28 mouse cellular contexts compared by ENCODE assay signal in genomic region chr12:3877376-3877775, GRCm38 (mm10).
"Had no signal": no experiment of that assay in that cellular context is flagged by ENCODE, and none has a peak within 500 bp of the region (broad histone marks: within the 10 kb centered on the region; RNA-seq: fewer than 3 reads in every experiment).

No protein-coding gene starts in this region.

- DNase-seq: gastrocnemius, postnatal 14 days; gastrocnemius, postnatal 36 days; heart, adult 11 months; heart, adult 2 months; heart, postnatal 14 days; heart, postnatal 36 days; kidney, adult 11 months; kidney, adult 2 months; kidney, adult 9 months; kidney, postnatal 25 days; kidney, postnatal 4 days; liver; liver, embryonic 13.5 days had no signal

- H3K9me3 ChIP-seq: heart, embryonic 10.5 days; heart, embryonic 12.5 days; heart, embryonic 15.5 days; hindbrain, embryonic 13.5 days; hindbrain, embryonic 15.5 days; kidney, embryonic 15.5 days; limb, embryonic 10.5 days; limb, embryonic 12.5 days; liver, embryonic 13.5 days; liver, embryonic 15.5 days had no signal

- H3K27me3 ChIP-seq: heart, embryonic 12.5 days; heart, embryonic 15.5 days; hindbrain, embryonic 13.5 days; hindbrain, embryonic 15.5 days; kidney, embryonic 15.5 days; limb, embryonic 12.5 days; liver, embryonic 13.5 days; liver, embryonic 15.5 days had no signal

- H3K4me3 ChIP-seq: heart, adult 2 months; heart, embryonic 10.5 days; heart, embryonic 12.5 days; heart, embryonic 15.5 days; hindbrain, embryonic 13.5 days; hindbrain, embryonic 15.5 days; kidney, embryonic 15.5 days; layer of hippocampus, adult 2 months; left cerebral cortex, adult 2 months; limb, embryonic 10.5 days; limb, embryonic 12.5 days; liver, embryonic 13.5 days; liver, embryonic 15.5 days had no signal

- H3K9ac ChIP-seq: heart, embryonic 12.5 days; heart, embryonic 15.5 days; hindbrain, embryonic 13.5 days; hindbrain, embryonic 15.5 days; kidney, embryonic 15.5 days; limb, embryonic 12.5 days; liver, embryonic 13.5 days; liver, embryonic 15.5 days had no signal

- H3K27ac ChIP-seq: heart, adult 2 months; hindbrain, embryonic 13.5 days; hindbrain, embryonic 15.5 days; hindbrain, postnatal 0 days; kidney, embryonic 15.5 days; kidney, postnatal 0 days; layer of hippocampus, adult 2 months; left cerebral cortex, adult 2 months; limb, embryonic 10.5 days; limb, embryonic 12.5 days; liver, embryonic 13.5 days; liver, embryonic 15.5 days had no signal

- H3K4me2 ChIP-seq: heart, embryonic 12.5 days; heart, embryonic 15.5 days; hindbrain, embryonic 13.5 days; hindbrain, embryonic 15.5 days; kidney, embryonic 15.5 days; limb, embryonic 12.5 days; liver, embryonic 11.5 days; liver, embryonic 13.5 days; liver, embryonic 15.5 days had no signal

- ATAC-seq: hindbrain, postnatal 0 days; intestine, embryonic 16.5 days had no signal
